ENCODE assay signal across 13 mouse cellular contexts in genomic region chr3:108977340-108978030, GRCm38 (mm10). TPM values are rescaled to one million over a fixed set of nuclear protein-coding genes. Genes with fewer than 3 reads are reported as not detected.
DNase-seq lines count a peak whose midpoint lies in the region; ATAC-seq and TF ChIP-seq lines count a peak whose summit lies in the region.
"Had no signal": no experiment of that assay in that cellular context is flagged by ENCODE, and none has a peak within 500 bp of the region (broad histone marks: within the 10 kb centered on the region; RNA-seq: fewer than 3 reads in every experiment).

No protein-coding gene starts in this region.

- no peak overlapping the region for H3K27ac ChIP-seq in kidney, adult 2 months (ENCODE audit: insufficient read depth, low read depth, low read length)
- no peak overlapping the region for H3K27ac ChIP-seq in kidney, embryonic 14.5 days (ENCODE audit: low read depth, low read length)
- no peak overlapping the region for H3K27ac ChIP-seq in kidney, embryonic 15.5 days
- H3K27ac ChIP-seq: embryonic facial prominence, embryonic 13.5 days; limb, embryonic 15.5 days had no signal

- 94% methylated on average over 13 of the region's 13 CpGs for WGBS in kidney, adult 2 months
- 96% methylated on average over 13 of the region's 13 CpGs for WGBS in kidney, embryonic 14.5 days
- 95% methylated on average over 13 of the region's 13 CpGs for WGBS in kidney, embryonic 15.5 days

- H3K9me3 ChIP-seq in kidney, embryonic 14.5 days (ENCODE audit: control insufficient read depth, low read length) = 0 out of 2 replicates have a peak, but pooled peaks cover 2% of the 10 kb centered on the region
- no peaks in the 10 kb centered on the region for H3K9me3 ChIP-seq in E14TG2a.4 (ENCODE audit: low read length)
- H3K9me3 ChIP-seq in kidney, embryonic 15.5 days (replicated peaks) = no peaks in the 10 kb centered on the region
- H3K9me3 ChIP-seq: embryonic facial prominence, embryonic 13.5 days; limb, embryonic 15.5 days had no signal

- no peaks in the 10 kb centered on the region for H3K27me3 ChIP-seq in kidney, adult 2 months (replicated peaks; ENCODE audit: control insufficient read depth, insufficient read depth, low read length)
- no peaks in the 10 kb centered on the region for H3K27me3 ChIP-seq in kidney, embryonic 14.5 days (ENCODE audit: control insufficient read depth, insufficient read depth, low read length)
- peaks cover 3% of the 10 kb centered on the region; the same call in 1 of the 2 replicates for H3K27me3 ChIP-seq in E14TG2a.4 (ENCODE audit: insufficient read depth, low read length)
- no peaks in the 10 kb centered on the region for H3K27me3 ChIP-seq in kidney, embryonic 15.5 days
- H3K27me3 ChIP-seq: embryonic facial prominence, embryonic 13.5 days; limb, embryonic 15.5 days had no signal

- peak; percentile 40 for DNase-seq in kidney, adult 2 months
- peak; percentile 34 for DNase-seq in c-Kit-negative CD71-positive TER-119-positive erythroid progenitor cells, embryonic 14.5 days (ENCODE audit: low read depth, low spot score)
- DNase-seq in layer of hippocampus, adult 18-20 months (ENCODE audit: low spot score in 2 of 2) = no peak
- no peak for DNase-seq in Muller cell, postnatal 12 days (ENCODE audit: inconsistent ontology term)
- DNase-seq: kidney, adult 8-10 months had no signal

- TF ChIP-seq CTCF in kidney, adult 2 months (conservative IDR thresholded peaks at IDR 0.05; ENCODE audit: insufficient read depth, insufficient read length, low read depth, low read length) = peak; percentile 50
- peak; percentile 60 for TF ChIP-seq CTCF in E14TG2a.4 (conservative IDR thresholded peaks at IDR 0.05; ENCODE audit: low read length)

- H3K9ac ChIP-seq in kidney, embryonic 14.5 days (ENCODE audit: low read depth, low read length) = no peak overlapping the region
- H3K9ac ChIP-seq in kidney, embryonic 15.5 days = no peak overlapping the region
- H3K9ac ChIP-seq: embryonic facial prominence, embryonic 13.5 days; limb, embryonic 15.5 days had no signal

- H3K4me3 ChIP-seq in kidney, adult 2 months (ENCODE audit: insufficient read depth, low read depth, low read length) = no peak overlapping the region
- H3K4me3 ChIP-seq in kidney, embryonic 14.5 days (ENCODE audit: low read length) = no peak overlapping the region
- no peak overlapping the region for H3K4me3 ChIP-seq in E14TG2a.4 (replicated peaks; ENCODE audit: low read length)
- no peak overlapping the region for H3K4me3 ChIP-seq in kidney, embryonic 15.5 days (replicated peaks)
- H3K4me3 ChIP-seq: embryonic facial prominence, embryonic 13.5 days; limb, embryonic 15.5 days had no signal

- H3K4me2 ChIP-seq in kidney, embryonic 14.5 days (replicated peaks; ENCODE audit: low read depth, low read length) = no peak overlapping the region
- no peak overlapping the region for H3K4me2 ChIP-seq in kidney, embryonic 15.5 days
- H3K4me2 ChIP-seq: embryonic facial prominence, embryonic 13.5 days; heart, embryonic 11.5 days; limb, embryonic 15.5 days had no signal

- H3K4me1 ChIP-seq in kidney, adult 2 months (ENCODE audit: control insufficient read depth, insufficient read depth, low read length) = peaks cover 10% of the 10 kb centered on the region
- no peaks in the 10 kb centered on the region for H3K4me1 ChIP-seq in kidney, embryonic 14.5 days (ENCODE audit: control insufficient read depth, insufficient read depth, low read length)
- peaks cover 10% of the 10 kb centered on the region for H3K4me1 ChIP-seq in E14TG2a.4 (replicated peaks; ENCODE audit: low read depth, low read length)
- H3K4me1 ChIP-seq in kidney, embryonic 15.5 days = 0 out of 2 replicates have a peak, but pooled peaks cover 4% of the 10 kb centered on the region
- H3K4me1 ChIP-seq: embryonic facial prominence, embryonic 13.5 days; limb, embryonic 15.5 days had no signal

- no peak for ATAC-seq in kidney, embryonic 14.5 days (ENCODE audit: low FRiP score, low TSS enrichment)
- peak; percentile 72 for ATAC-seq in megakaryocyte, adult 5-6 weeks (ENCODE audit: poor library complexity, severe bottlenecking)
- no peak for ATAC-seq in kidney, embryonic 15.5 days (replicated peaks; ENCODE audit: low FRiP score)

- TF ChIP-seq POLR2A in kidney, adult 2 months (IDR thresholded peaks at IDR 0.05; ENCODE audit: low read depth, low read length) = no peak

- no peaks in the 10 kb centered on the region for H3K36me3 ChIP-seq in kidney, adult 2 months (ENCODE audit: control insufficient read depth, insufficient read depth, low read length)
- peaks cover 16% of the 10 kb centered on the region for H3K36me3 ChIP-seq in kidney, embryonic 14.5 days (ENCODE audit: control insufficient read depth, insufficient read depth, low read length)
- no peaks in the 10 kb centered on the region for H3K36me3 ChIP-seq in E14TG2a.4 (ENCODE audit: insufficient read depth, low read length)
- peaks cover 37% of the 10 kb centered on the region for H3K36me3 ChIP-seq in kidney, embryonic 15.5 days

RNA-seq across cellular contexts. Expression of gene Gm9857, which starts 37.2 kb away (rescaled TPM):
- 0.31 and 0.38 TPM in 2 replicates for polyA plus RNA-seq in kidney, adult 2 months (2012; rRNA removed)
- not detected in 2 replicates for polyA plus RNA-seq in kidney, embryonic 14.5 days (2014; fragmentation: Nextera tagmentation; extraction: Ambion mirVana)
- total RNA-seq in megakaryocyte, adult 5-6 weeks (2015) = not detected in 2 replicates
- total RNA-seq in megakaryocyte, adult 5-6 weeks (2017) = not detected in 2 replicates
- not detected for total RNA-seq in layer of hippocampus, adult 18-20 months (2021)
- not detected in 2 replicates for polyA plus RNA-seq in kidney, embryonic 15.5 days (2015; fragmentation: Nextera tagmentation; extraction: Ambion mirVana)
- polyA plus RNA-seq: embryonic facial prominence, embryonic 13.5 days; heart, embryonic 11.5 days; limb, embryonic 15.5 days; neural tube, embryonic 11.5 days had no signal

RNA-seq across cellular contexts. Expression of gene Henmt1, which starts 37.8 kb away (rescaled TPM):
- 0.06 TPM in 1 of 2 replicates, not detected in the other for polyA plus RNA-seq in kidney, adult 2 months (2012; rRNA removed)
- polyA plus RNA-seq in kidney, embryonic 14.5 days (2014; fragmentation: Nextera tagmentation; extraction: Ambion mirVana) = 0.43 and 0.51 TPM in 2 replicates
- total RNA-seq in megakaryocyte, adult 5-6 weeks (2015) = 0.11 TPM in 1 of 2 replicates, not detected in the other
- 0.45 TPM in 1 of 2 replicates, not detected in the other for total RNA-seq in megakaryocyte, adult 5-6 weeks (2017)
- total RNA-seq in layer of hippocampus, adult 18-20 months (2021) = 1 to 10 TPM; 1.6 to 2.5 TPM
- polyA plus RNA-seq in kidney, embryonic 15.5 days (2015; fragmentation: Nextera tagmentation; extraction: Ambion mirVana) = 0.13 and 0.26 TPM in 2 replicates

RNA-seq across cellular contexts. Expression of gene Fam102b, which starts 49.9 kb away (rescaled TPM):
- polyA plus RNA-seq in kidney, adult 2 months (2012; rRNA removed) = 6.1 and 7.8 TPM in 2 replicates
- 6.1 and 6.3 TPM in 2 replicates for polyA plus RNA-seq in kidney, embryonic 14.5 days (2014; fragmentation: Nextera tagmentation; extraction: Ambion mirVana)
- total RNA-seq in megakaryocyte, adult 5-6 weeks (2015) = 30.7 and 33.5 TPM in 2 replicates
- 41.3 and 42.0 TPM in 2 replicates for total RNA-seq in megakaryocyte, adult 5-6 weeks (2017)
- 10 to 100 TPM; 25.8 to 27.0 TPM for total RNA-seq in layer of hippocampus, adult 18-20 months (2021)
- 4.7 and 4.9 TPM in 2 replicates for polyA plus RNA-seq in kidney, embryonic 15.5 days (2015; fragmentation: Nextera tagmentation; extraction: Ambion mirVana)

Comparison
In these comparisons a context has a peak if more than half of its experiments do, and no peak if none do; other contexts are left out.
1. DNase-seq: peak in kidney, adult 2 months (single experiment) and c-Kit-negative CD71-positive TER-119-positive erythroid progenitor cells, embryonic 14.5 days (single experiment); none in layer of hippocampus, adult 18-20 months (0 of 2) and Muller cell, postnatal 12 days (single experiment).